Mouse (Mus musculus): ENCODE results near the gene Flnc. TPM values are rescaled to one million over a fixed set of nuclear protein-coding genes. Genes with fewer than 3 reads are reported as not detected.

The Flnc gene
- 0.92 TPM for polyA plus RNA-seq (2015; fragmentation: Illumina TruSeq; extraction: RNeasy Lipid Tissue Mini Kit (QIAGEN cat#74804); ENCODE audit: low read depth, low replicate concordance)

GRCm38 (mm10) chr6:29433038-29433803, at the start of gene Flnc:
Gene Flnc (plus strand): TSS chr6:29433256.

DNA sequence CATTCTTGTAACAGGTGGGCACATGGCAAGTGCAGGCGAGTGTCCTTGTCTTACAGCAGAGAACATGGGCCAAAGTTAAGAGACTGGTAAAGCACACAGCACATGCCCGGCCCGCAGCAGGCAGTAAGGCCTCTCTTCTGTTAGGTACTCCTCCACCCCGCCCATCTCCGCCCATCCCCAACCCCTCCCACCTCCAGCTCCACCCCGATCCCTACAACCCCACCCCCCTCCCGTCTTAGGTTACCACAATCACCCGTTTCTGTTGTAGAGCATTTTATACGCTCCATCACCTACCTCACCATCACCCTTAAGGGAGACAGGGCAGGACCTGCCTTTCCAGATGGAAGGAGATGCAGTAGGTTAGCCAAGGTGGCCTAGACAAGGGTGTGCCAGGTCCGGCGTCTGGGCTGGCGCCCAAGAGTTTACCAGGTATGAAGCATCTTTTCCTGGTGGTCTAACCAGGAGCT, 45.0 kb upstream of the Flnc start, which contains the start of gene Opn1sw:
Gene Opn1sw (minus strand): TSS at position 417 of the 467 bp plus-strand sequence.

GRCm38 (mm10) chr6:29395910-29396713, 36.9 kb upstream of the Flnc start, which contains the start of gene Ccdc136:
Gene Ccdc136 (plus strand): TSS chr6:29396309.

GRCm38 (mm10) chr6:29467583-29468354, 34.7 kb downstream of the Flnc start, which contains the start of gene Atp6v1f:
Gene Atp6v1f (plus strand): TSS chr6:29467718.

DNA sequence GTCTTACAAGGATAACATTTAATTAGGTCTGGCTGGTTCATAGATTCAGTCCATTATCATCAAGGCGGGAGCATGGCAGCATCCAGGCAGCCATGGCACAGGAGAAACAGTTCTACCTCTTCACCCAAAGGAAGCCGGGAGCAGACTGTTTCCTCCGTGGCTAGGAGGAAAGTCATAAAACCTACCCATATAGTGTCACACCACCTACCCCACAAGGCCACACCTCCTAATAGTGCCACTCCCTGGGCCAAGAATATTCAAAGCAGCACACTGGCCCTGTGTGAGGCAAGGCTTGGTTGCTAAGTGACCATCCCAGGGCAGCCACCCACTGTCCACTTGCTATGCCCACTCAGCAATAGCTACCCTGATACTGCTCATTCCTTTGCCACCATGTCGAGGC, 38.1 kb downstream of the Flnc start, which contains the start of gene Atp6v1fnb:
Gene Atp6v1fnb (plus strand): TSS at position 301 of the 400 bp plus-strand sequence.

DNA sequence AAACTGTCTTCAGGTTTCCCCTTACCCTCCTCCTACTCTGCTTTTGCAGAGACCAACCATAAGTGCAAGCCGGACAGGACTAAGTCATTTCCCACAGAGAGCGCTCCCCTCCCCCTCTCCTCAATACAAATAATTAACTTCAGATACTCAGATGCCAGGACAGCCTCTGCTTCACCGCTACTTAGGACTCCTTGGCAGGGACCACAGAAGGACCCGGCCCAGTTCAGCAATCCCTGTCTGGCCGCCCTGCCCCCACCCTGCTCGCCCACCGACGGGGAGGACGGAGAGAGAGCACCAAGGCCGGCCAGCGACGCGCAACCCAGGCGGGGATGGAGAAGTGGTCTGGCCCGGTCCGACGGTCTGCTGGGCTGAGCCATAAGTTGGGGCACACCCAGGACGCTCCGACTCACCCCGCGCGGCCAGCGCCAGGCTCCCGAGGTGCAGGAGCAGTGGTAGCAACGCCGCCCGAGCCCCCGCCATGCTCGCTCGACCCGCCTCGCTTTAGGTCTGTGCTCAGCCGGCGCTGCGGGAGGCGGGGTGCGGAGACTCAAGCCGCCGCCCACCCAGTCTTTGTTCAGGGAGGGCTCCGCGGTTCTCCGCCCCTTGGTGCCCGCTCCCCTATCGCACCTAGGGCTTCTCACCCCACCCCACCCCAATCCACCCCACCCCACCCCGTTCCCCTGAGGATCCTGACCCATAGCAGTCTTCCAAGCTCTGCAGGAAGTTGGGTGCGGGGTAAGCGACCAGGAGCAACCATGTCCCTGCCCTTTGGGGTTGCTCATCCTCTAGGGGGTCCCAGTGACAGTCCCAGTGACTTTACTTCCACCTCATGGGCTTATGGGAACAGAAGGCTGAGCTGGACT, 74.6 kb downstream of the Flnc start, which contains the start of gene Kcp:
Gene Kcp (minus strand): TSS at position 506 of the 863 bp plus-strand sequence.

Other genes with a start within 250 kb of the Flnc start
- 49.9 TPM for gene Impdh1, start 216.9 kb upstream of the Flnc start, polyA plus RNA-seq (2015; fragmentation: Illumina TruSeq; extraction: RNeasy Lipid Tissue Mini Kit (QIAGEN cat#74804); ENCODE audit: low read depth, low replicate concordance)
- 14.4 TPM for gene Hilpda, start 160.8 kb upstream of the Flnc start, polyA plus RNA-seq (2015; fragmentation: Illumina TruSeq; extraction: RNeasy Lipid Tissue Mini Kit (QIAGEN cat#74804); ENCODE audit: low read depth, low replicate concordance)
- gene Fam71f2, start 153.7 kb upstream of the Flnc start, polyA plus RNA-seq (2015; fragmentation: Illumina TruSeq; extraction: RNeasy Lipid Tissue Mini Kit (QIAGEN cat#74804); ENCODE audit: low read depth, low replicate concordance) = 1.3 TPM
- not detected for gene Fam71f1, start 114.1 kb upstream of the Flnc start, polyA plus RNA-seq (2015; fragmentation: Illumina TruSeq; extraction: RNeasy Lipid Tissue Mini Kit (QIAGEN cat#74804); ENCODE audit: low read depth, low replicate concordance)
- 81.0 TPM for gene Calu, start 85.2 kb upstream of the Flnc start, polyA plus RNA-seq (2015; fragmentation: Illumina TruSeq; extraction: RNeasy Lipid Tissue Mini Kit (QIAGEN cat#74804); ENCODE audit: low read depth, low replicate concordance)
- not detected for gene Opn1sw, start 44.8 kb upstream of the Flnc start, polyA plus RNA-seq (2015; fragmentation: Illumina TruSeq; extraction: RNeasy Lipid Tissue Mini Kit (QIAGEN cat#74804); ENCODE audit: low read depth, low replicate concordance)
- gene Ccdc136, start 36.9 kb upstream of the Flnc start, polyA plus RNA-seq (2015; fragmentation: Illumina TruSeq; extraction: RNeasy Lipid Tissue Mini Kit (QIAGEN cat#74804); ENCODE audit: low read depth, low replicate concordance) = 123 TPM
- 398 TPM for gene Atp6v1f, start 34.5 kb downstream of the Flnc start, polyA plus RNA-seq (2015; fragmentation: Illumina TruSeq; extraction: RNeasy Lipid Tissue Mini Kit (QIAGEN cat#74804); ENCODE audit: low read depth, low replicate concordance)
- gene Atp6v1fnb, start 38.2 kb downstream of the Flnc start, polyA plus RNA-seq (2015; fragmentation: Illumina TruSeq; extraction: RNeasy Lipid Tissue Mini Kit (QIAGEN cat#74804); ENCODE audit: low read depth, low replicate concordance) = not detected
- 1.1 TPM for gene Kcp, start 74.7 kb downstream of the Flnc start, polyA plus RNA-seq (2015; fragmentation: Illumina TruSeq; extraction: RNeasy Lipid Tissue Mini Kit (QIAGEN cat#74804); ENCODE audit: low read depth, low replicate concordance)
- gene Irf5, start 93.4 kb downstream of the Flnc start, polyA plus RNA-seq (2015; fragmentation: Illumina TruSeq; extraction: RNeasy Lipid Tissue Mini Kit (QIAGEN cat#74804); ENCODE audit: low read depth, low replicate concordance) = 3.2 TPM
- gene Tnpo3, start 176.6 kb downstream of the Flnc start, polyA plus RNA-seq (2015; fragmentation: Illumina TruSeq; extraction: RNeasy Lipid Tissue Mini Kit (QIAGEN cat#74804); ENCODE audit: low read depth, low replicate concordance) = 52.1 TPM

All from brain, adult 10 weeks (tissue).